Mouse (Mus musculus): ENCODE data around the gene Meig1.
"Not testable (repeated sequence)": the region's sequence is repeated elsewhere in the genome, so short reads cannot be mapped to it uniquely, and the experiment has no call there.

The Meig1 gene

DNA sequence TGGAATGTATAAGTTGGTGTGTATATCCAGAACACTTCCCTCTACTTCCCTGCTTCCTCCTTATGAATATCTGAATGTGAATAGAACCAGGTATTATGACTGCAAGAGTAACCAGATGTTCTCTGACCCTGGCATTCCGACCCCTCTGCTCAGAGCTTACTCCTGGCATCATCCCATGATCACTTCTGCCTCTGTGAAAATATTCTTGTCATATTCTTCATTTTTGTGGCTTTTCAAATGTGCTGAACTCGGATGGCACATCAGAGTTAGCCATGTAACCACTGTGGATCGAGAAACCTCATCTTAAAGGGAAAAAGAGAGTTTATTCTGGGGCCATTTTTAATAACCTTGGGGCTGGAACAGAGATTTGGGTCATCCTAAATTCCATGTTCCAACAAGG is at the start of gene Meig1:
Gene Meig1 (minus strand): TSS at position 101 of the 400 bp plus-strand sequence.
- in situ Hi-C loops (cut with MboI; ENCODE audit: low sequenced_read_pairs): no loop called here

DNA sequence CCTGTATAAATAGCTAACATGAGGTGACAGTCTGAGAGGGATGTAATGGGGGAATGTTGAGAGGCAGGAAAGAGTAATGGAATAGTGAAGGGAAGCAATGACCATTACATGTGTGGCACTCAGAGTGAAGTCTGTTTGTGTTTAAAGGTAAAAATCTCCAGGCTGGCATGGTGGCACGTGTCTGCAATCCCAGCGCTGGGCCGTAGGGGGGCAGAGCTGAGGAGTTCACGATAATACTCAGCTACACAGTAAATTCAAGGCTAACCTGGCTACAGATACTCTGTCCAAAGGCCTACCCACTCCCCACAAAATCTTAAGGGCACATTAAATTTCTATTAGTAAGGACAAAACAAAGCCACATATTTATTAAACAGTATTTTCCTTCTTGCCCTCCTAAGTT is 34.1 kb upstream of the Meig1 start:
- in situ Hi-C loops (cut with MboI; ENCODE audit: low sequenced_read_pairs): no loop called here

DNA sequence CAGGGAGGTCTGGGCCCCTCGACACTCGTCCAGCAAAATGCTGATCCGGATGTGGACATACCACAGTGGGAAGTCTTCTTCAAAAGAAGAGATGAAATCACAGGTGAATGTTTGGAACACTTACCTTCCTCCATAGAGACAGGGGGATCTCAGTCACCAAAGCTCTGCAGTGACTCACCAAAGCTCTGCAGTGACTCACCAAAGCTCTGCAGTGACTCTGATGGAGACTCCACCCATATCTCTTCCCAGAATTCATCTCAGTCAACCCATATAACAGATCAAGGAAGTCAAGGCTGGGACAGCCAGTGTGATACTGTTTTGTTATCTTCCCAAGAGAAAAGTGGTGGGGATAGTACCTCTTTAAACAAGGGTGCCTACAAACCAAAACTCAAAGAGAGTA is 30.6 kb upstream of the Meig1 start:
- in situ Hi-C loops (cut with MboI; ENCODE audit: low sequenced_read_pairs): no loop called here

DNA sequence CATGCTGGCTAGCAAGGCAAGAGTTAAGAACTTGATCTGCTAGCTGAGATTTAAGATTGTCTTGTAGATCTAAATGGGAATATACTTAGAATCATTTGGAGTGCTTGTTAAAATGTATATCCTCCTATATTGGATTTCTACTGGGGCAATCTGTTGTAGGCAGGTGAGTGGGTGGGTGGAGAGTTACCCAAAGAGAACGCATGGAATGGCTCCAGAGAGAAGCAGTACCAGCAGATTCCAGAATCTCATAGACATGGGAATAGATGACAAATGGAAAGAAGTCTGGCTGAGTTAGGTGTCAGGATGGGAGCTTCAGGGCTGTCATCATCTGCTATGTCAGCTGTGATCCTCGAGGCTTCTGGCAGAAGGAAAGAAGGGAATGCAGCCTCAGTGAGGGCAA is 27.0 kb upstream of the Meig1 start:
- in situ Hi-C loops (cut with MboI; ENCODE audit: low sequenced_read_pairs): no loop called here

DNA sequence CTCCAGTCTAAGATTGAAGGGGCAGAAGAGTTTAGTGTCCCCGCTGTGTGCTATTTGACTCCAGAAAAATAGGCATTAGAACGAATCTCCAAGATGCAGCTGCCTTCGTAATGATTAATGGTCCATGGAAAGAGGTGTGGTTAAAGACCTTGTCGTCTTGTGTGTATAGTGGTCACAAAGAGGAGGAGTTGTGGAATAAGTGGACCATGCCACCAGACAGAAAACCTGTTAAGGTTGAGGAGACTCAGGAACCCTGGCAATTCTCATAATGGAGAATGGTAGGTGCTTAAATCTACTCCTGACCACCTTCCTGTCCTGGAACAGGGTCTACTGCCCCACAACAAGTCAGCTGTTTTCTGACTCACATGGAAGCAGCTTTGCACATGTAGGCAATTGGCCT is 23.5 kb upstream of the Meig1 start:
- in situ Hi-C loops (cut with MboI; ENCODE audit: low sequenced_read_pairs): no loop called here

DNA sequence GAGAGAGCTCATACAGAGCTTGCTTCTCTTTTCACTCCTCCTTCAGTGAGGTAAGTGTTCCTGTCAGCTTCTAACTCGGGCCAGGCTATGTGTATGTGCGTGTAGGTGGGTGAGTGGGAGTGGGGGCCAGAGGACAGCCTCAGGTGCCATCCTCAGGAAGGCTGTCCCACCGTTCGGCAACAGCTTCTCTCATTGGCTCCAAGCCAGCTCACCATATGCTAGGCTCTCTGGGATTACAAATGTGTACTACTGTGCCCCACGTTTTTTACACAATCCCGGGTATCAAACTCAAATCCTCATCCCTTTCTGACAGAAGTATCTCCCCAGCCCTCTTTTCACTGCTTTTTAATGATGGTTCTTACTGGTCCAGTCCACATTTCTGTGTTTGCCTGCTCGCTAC is 21.8 kb upstream of the Meig1 start:
- in situ Hi-C loops (cut with MboI; ENCODE audit: low sequenced_read_pairs): no loop called here

DNA sequence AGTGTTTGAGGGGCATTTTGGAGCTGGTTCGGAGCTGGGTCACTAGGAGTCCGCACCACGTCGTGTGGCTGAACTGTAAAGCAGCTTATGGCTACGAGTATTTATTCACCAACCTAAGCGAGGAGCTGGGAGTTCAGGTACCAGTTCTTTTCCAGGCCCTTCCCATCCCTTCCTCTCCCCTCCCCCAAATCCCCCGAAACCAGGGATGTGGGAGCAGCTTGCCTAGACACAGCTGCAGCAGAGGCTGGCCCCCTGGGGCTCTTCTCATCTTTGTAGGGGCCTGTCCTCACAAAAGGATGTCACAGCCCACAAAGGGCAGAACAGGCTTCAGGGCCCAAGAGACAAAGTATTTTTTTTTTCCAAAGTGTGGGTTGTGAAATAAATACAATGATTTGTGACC is 15.5 kb upstream of the Meig1 start:
- in situ Hi-C loops (cut with MboI; ENCODE audit: low sequenced_read_pairs): no loop called here

DNA sequence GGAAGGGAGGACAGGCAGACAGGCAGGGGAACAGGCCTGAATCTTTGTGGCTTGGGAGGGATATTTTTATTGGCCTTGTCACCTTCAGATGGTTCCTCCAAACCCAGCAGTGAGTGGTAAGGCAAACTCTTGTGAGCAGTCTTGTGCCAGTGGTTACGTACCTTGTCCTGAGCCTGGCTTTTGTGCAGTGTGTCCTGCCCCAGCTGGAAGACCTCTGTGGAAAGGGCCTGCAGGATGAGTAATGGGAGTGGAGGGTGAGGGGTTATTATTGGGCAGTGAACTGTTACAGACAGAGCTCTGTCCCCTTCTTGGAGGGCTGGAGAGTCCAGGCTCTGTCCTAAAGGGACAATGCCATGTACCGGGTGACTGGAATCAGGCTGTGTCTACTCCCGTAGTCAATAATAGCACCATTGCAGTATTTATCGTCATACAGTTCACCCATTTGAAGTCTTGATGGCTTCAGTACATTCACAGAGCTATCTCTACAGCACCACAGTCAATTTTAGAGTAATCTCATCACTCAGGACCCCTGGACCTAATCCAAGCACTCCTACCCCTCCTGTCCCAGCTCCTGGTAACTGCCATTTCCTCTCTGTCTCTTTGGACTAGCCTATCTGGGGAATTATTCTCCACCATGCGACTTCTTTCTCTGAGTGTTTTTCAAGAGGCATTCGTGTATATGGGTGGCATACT is 13.1 kb upstream of the Meig1 start:
- in situ Hi-C loops (cut with MboI; ENCODE audit: low sequenced_read_pairs): no loop called here

DNA sequence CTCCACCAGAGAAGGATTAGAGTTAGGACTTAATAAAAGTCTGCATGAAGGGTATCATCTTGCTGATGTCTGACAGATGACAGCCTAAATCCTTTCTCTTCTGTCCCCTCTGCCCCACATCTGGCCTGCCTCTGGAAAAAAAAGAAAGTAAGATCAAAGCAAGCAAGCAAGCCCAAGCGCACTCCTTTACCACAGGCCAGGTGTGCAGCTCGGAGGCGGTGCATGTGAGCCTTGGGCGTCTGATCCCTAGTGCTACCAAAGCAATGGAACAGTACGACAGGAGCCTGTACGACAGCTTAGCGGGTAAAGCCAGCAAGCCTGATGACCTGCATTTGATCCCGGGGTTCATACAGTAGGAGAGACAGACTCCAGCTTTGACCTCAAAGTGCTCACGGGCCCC is 8.5 kb upstream of the Meig1 start:
- in situ Hi-C loops (cut with MboI; ENCODE audit: low sequenced_read_pairs): no loop called here

DNA sequence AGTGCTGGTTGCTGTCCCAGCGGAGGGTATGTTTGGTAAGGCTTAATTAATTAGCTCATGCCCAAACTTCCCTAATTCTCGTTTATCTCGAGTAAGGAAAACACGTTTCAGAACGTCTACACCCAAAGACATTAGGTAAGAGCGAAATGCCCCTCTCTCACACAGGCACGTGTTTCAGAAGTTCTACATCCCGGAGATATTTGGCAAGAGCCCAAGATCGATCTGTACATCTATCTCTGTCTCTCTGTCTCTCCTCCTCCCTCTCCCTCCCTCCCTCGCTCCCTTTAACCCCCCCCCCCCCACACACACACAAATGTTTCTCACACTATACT is 2.1 kb upstream of the Meig1 start:
- in situ Hi-C loops (cut with MboI; ENCODE audit: low sequenced_read_pairs): no loop called here

DNA sequence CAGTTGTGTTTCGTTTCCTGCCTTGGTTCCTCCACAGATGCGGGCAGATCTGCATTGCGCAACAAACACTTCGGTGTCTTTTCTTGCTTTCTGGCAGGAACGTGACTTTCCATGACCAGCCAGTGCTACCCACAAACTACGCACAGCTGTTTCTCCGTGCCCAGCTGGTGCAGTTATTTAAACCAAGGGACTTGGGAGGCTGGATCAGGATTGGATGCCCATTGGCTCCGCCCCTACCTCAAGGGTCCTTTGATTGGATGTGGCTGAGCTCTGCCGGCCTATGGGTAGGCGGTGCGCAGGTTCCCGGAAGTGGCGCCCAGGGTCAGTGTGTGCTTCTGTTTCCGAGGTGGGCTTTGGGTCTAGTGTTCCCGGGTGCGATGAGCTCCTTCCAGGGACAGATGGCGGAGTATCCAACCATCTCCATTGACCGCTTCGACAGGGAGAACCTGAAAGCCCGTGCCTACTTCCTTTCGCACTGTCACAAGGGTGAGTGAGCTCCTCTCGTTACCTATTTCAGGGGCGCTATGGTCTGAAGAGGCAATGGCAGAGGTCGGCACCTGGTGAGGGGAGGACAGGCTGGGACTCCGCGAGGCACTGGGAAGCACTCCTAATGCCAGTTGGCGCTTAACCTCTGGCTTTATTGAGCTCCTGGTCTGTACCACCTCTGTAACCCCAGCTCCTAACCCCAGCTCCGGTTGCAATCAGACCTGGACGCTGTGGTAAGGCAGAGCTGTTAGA is 1.6 kb upstream of the Meig1 start, which contains the start of gene Dclre1c:
Gene Dclre1c (plus strand): TSS at position 291 of the 738 bp plus-strand sequence.
- in situ Hi-C loops (cut with MboI; ENCODE audit: low sequenced_read_pairs): no loop called here

DNA sequence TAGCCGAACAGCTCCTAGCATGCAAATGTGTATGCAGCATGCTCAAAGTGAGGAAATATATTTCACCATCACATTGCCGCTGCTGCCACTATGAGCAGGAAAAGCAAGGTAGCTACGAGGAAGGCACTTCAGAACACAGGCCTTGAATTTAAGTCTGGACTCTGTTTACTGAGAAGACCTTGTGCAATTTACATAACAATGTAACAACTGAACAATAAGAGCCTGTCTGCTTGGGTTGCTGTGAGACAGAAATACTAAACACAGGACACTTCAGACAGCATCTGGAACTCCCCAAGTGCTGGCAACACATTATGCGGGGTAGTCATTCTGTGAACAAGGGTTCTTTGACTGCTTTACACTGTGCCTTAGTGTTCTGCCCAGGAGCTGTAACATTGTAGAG is 2.3 kb downstream of the Meig1 start:
- in situ Hi-C loops (cut with MboI; ENCODE audit: low sequenced_read_pairs): no loop called here

DNA sequence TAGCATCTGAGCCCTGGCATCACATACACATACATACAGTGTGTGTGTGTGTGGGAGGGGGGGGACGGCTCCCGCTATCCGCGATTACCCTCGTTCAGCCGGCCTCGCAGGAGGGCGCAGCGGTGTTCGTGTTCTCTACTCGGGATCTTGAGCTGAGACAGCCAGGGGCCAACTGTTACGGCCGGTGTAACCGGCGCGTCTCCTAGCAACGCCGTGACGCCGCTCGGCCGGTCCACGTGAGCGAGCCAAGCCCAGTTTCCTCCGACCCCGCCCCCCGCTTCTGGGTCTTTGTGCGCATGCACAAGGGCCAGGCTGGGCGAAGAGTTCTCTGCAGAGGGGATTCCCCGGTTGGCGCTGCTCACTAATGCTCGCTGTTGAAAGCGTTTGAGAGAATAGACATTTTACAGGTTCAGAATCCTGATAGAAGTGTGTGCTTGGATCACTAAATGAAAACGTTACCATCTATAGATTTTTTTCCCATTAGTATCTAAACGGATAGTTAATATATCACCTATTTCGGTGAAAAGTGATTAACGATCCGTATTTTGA is 3.5 kb downstream of the Meig1 start:
- in situ Hi-C loops (cut with MboI; ENCODE audit: low sequenced_read_pairs): no loop called here

DNA sequence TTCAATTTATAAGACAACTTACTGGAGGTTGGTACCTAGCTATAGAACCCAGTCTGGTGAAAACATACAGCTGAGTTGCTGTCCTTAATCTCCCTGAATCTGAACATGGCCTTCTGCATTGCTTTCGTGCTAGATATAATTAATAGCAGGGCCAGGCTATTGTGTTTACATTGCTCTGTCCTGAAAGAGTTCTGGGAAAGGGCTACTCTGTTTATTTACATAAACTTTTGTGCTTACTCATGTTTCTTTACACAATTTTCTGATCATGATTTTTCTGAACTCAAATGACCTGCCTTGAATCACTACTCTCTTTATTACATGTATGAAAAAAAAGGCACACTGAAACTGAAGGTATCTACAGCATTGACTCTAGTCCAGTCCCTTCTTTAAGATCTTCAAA is 6.8 kb downstream of the Meig1 start:
- in situ Hi-C loops (cut with MboI; ENCODE audit: low sequenced_read_pairs): no loop called here

DNA sequence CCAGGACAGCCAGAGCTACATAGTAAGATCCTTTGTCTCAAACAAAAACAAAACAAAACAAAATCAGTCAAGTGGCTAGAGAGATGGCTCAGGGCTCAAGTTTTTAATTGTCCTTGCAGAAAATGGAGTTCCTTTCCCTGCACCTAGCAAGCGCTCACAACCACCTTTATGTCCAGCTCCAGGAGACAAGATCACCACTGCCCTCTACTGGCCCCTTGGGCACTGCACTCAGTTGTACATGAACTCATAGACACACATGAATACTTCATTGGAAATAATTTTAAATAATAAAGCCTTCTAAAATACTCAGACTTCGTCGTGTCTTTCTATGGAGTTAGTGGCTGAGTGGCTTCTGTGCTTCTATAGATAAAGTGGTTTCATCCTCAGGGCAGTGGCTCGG is 8.2 kb downstream of the Meig1 start:
- in situ Hi-C loops (cut with MboI; ENCODE audit: low sequenced_read_pairs): no loop called here

DNA sequence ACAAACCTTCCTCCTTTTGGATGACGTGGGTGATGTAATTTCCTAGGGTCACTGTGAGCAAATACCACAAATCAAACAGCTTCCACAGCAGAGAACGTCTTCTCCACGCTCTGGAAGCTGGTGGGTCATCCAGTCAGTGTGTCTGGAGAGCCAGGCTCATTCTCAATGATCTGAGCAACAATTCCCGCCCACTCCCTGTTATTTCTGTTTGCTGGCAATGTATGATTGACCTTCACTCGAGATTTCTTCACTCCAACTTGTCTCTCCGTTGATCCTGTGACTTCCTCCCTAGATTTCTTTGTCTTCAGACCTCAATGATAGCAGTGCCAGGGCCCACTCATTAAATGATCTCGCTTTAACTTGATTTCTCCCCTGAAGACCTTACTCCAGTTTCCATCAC is 14.7 kb downstream of the Meig1 start:
- in situ Hi-C loops (cut with MboI; ENCODE audit: low sequenced_read_pairs): no loop called here

DNA sequence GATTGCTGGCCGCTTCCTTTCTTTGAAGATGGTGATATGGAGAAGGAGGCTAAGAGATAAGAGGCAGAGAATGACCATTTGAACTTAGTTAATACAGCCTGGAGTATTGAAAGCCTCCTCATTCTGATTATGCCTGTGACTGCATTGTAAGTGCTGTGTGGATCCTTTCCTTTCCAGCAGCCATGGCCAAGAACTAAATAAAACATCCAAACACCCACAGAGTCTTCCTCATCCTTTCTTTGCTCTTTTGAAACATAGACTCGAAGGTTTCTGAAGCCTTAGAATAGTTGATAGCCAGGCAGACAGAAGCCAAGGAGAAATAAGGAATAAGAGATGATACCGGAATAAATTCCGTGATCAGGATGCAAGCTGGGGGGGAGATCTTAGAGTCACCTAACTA is 16.5 kb downstream of the Meig1 start:
- in situ Hi-C loops (cut with MboI; ENCODE audit: low sequenced_read_pairs): no loop called here

DNA sequence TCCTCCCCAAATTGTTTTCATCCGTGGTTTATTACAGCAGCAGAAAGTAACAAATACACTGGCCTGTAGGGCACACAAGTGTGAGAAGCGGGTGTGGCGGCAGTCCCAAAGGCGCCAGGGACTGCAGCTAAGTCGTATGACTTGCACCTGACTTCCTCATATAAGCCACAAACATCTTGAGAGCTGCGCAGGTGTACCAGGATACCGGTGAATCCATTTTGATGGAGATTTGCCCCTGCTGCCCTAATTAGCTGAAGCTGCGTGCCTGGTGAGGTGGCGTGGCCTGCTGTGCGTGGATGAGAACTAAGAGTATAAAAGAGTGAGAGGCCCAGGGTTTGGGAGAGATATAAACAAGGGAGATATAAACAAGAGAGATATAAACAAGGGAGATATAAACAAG is 25.3 kb downstream of the Meig1 start, which contains the start of gene Olah:
Gene Olah (minus strand): TSS at position 101 of the 400 bp plus-strand sequence.
- in situ Hi-C loops (cut with MboI; ENCODE audit: low sequenced_read_pairs): not testable (repeated sequence)

DNA sequence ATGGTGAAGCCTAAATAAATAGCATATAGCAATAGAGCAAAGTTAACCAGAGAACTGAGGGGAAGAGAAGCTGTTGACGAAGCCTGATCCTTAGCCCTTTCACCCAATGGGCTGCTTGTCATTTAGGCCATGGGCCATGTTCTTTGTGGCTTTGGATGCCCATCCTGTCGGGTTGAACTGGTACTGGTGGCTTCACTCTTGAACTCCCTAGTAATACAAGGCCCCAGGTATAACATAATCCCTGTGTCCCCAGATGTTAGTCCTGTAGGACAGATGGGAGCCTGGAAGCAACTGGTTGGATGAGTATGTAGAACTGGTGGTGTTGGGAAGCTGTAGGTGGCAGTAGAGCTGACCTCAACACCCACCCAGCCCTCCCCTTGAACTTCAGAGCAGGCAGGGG is 30.5 kb downstream of the Meig1 start:
- in situ Hi-C loops (cut with MboI; ENCODE audit: low sequenced_read_pairs): no loop called here

DNA sequence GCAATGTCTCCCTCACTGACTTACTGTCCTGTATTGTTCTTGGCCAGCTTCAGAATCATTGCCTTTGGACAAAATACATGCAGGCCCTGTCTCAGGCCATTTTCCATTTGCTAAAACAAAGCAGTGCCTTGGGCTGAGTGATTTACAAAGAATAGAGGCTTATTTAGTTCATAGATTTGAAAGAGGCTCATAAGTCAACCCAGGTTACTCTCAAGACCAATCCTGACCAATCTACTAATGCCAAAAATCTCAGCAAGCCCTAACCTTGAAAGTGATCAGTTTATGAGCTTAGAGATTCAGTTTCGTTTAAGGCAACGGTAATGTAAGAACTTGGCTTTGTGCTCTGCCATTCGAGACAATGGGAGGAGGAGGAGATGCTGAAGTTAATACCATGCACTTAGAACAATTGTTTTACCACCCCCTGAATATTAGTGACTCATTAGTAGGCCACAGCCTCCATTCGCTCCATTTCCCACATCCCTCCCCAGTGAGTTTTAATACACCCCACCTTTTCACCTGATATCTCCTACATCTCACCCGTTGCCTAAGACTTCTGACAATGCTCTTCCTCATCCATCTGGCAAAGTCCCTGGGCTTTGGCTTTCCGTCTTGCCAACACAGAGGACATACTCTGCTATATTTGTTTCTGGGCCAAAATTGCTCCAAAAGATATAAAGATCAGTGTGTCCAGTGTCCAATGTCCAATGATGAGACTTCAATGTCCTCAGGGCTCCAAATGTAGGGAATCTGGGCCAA is 35.2 kb downstream of the Meig1 start:
- in situ Hi-C loops (cut with MboI; ENCODE audit: low sequenced_read_pairs): no loop called here

DNA sequence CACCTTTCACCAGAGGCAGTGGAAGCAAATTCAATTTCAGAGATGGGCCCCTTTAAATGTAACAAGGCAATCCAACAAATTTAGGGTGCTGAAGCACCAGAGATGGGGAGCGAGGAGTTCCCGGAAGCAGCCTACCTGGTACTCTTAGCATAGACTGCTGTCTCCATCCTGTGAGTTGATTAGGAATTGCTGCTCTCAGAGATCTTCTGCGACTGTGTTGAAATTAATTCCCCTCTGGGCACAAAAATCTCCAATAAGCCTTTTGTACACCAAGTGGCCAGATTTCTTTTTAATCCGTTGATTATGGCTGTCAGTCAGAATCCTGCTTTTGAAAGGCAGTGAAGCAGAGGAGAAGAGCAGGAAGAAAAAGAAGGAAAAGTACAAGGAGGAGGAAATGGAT is 57.3 kb downstream of the Meig1 start:
- in situ Hi-C loops (cut with MboI; ENCODE audit: low sequenced_read_pairs): no loop called here

DNA sequence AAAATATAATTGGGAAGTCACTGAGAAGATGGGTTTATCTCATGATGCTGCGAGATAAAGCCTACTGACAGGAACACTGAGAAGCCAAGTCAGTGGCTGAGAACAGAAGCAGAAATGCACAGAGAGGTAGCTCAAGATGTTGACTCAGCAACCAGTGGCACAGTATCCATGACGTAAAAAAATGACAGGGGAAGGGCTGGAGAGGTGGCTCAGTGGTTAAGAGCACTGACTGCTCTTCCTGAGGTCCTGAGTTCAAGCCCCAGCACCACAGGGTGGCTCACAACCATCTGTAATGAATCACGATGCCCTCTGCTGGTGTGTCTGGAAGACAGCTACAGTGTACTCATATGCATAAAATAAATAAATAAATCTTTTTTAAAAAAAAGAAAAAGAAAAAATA is 61.4 kb downstream of the Meig1 start:
- in situ Hi-C loops (cut with MboI; ENCODE audit: low sequenced_read_pairs): no loop called here
